Mouse (Mus musculus) heart, postnatal 0 days (tissue): ENCODE measurements around the gene Cop1. TPM values are rescaled to one million over a fixed set of nuclear protein-coding genes. Genes with fewer than 3 reads are reported as not detected.

Source experiments
- ATAC-seq: fragments of 200-750 bp; cut with Nextera tagmentation; 2 replicates; pipeline ENCODE4 v1.8.0; 2017; ENCODE audit warnings: low read depth, moderate number of reproducible peaks, moderate library complexity; ENCODE audit not compliant: insufficient read depth
- DNase-seq: peaks from one replicate; pipeline ENCODE4 v3.0.0-alpha.2; 2016; ENCODE audit warnings: low spot score
- H3K27ac ChIP-seq: fragments of 300-500 bp; sonication (generic); 2 replicates; pipeline ENCODE4 v1.5.1; 2014; ENCODE audit warnings: low read depth, mild to moderate bottlenecking
- H3K27me3 ChIP-seq: fragments of 300-500 bp; sonication (generic); 2 replicates; pipeline ENCODE4 v1.6.1; 2014; ENCODE audit warnings: low read length, mixed read lengths; ENCODE audit not compliant: control insufficient read depth, insufficient read depth
- H3K36me3 ChIP-seq: fragments of 300-500 bp; sonication (generic); replicated peaks from 2 replicates; pipeline ENCODE4 v1.6.1; 2014; ENCODE audit warnings: low read length, mixed read lengths; ENCODE audit not compliant: control insufficient read depth, insufficient read depth
- H3K4me1 ChIP-seq: fragments of 300-500 bp; sonication (generic); 2 replicates; pipeline ENCODE4 v1.6.1; 2014; ENCODE audit warnings: antibody characterized with exemption; ENCODE audit not compliant: control insufficient read depth, insufficient read depth
- H3K4me2 ChIP-seq: fragments of 300-500 bp; sonication (generic); 2 replicates; pipeline ENCODE4 v1.6.1; 2014; ENCODE audit warnings: low read depth, mild to moderate bottlenecking, low read length, moderate library complexity
- H3K4me3 ChIP-seq: fragments of 300-500 bp; sonication (generic); 2 replicates; pipeline ENCODE4 v1.5.1; 2014; ENCODE audit warnings: low read depth, low read length
- H3K9ac ChIP-seq: fragments of 300-500 bp; sonication (generic); replicated peaks from 2 replicates; pipeline ENCODE4 v1.6.1; 2014; ENCODE audit warnings: low read depth, low read length, mixed read lengths
- H3K9me3 ChIP-seq: fragments of 300-500 bp; sonication (generic); replicated peaks from 2 replicates; pipeline ENCODE4 v1.6.1; 2016; ENCODE audit warnings: low read length; ENCODE audit not compliant: control insufficient read depth
- CTCF ChIP-seq: IDR thresholded peaks from 2 replicates; pipeline ENCODE4 v1.5.1; 2016; ENCODE audit warnings: antibody characterized with exemption, control low read depth, low read depth
- EP300 ChIP-seq: IDR thresholded peaks from 2 replicates; pipeline ENCODE4 v1.6.1; 2016; ENCODE audit warnings: antibody characterized with exemption, low read depth
- WGBS: fragments of 180-500 bp; shearing (Covaris S2); extraction: QIAGEN DNeasy Blood & Tissue Kit; methylation state at CpG from one replicate; pipeline ENCODE4 v1.1.7; 2014; 5-methylcytosine and 5-hydroxymethylcytosine counted together
- polyA plus RNA-seq: library from polyadenylated mRNA; unstranded; fragments of >200 nt; fragmentation: Nextera tagmentation; extraction: Ambion mirVana; gene quantifications from 2 replicates; pipeline ENCODE4 v1.2.1, GENCODE M21; 2015
- total RNA-seq: library from RNA; depleted of rRNA; stranded (reverse); fragments of >200 nt; gene quantifications from 2 replicates; pipeline ENCODE4 v1.2.3, GENCODE M21; 2014; ENCODE audit warnings: low replicate concordance

Cop1 gene
- total and polyA plus RNA-seq, 2 experiments from 2014 or later: 32.1 to 139 TPM

- H3K27ac ChIP-seq: no peak overlapping the region
- H3K36me3 ChIP-seq: peaks cover 6% of the 10 kb centered on the region; the same call in 1 of the 2 replicates
- no peaks in the 10 kb centered on the region for H3K27me3 ChIP-seq
- TF ChIP-seq EP300: no peak
- no peak for TF ChIP-seq CTCF
- ATAC-seq (no peak), DNase-seq (no peak)
- no peak overlapping the region for H3K4me3 ChIP-seq
- H3K4me1 ChIP-seq: peaks cover 26% of the 10 kb centered on the region; the same call in 1 of the 2 replicates
- no peaks in the 10 kb centered on the region for H3K9me3 ChIP-seq
- no peak overlapping the region for H3K4me2 ChIP-seq
- H3K9ac ChIP-seq: no peak overlapping the region
- 28% methylated on average over 2 of the region's 2 CpGs for WGBS
These were observed 3.6 kb downstream of the Cop1 start for GRCm38 (mm10) chr1:159235674-159236073.

GRCm38 (mm10) chr1:159238147-159238546, 6.0 kb downstream of the Cop1 start:
- H3K4me2 ChIP-seq: no peak overlapping the region
- H3K4me3 ChIP-seq: no peak overlapping the region
- peaks cover 10% of the 10 kb centered on the region; the same call in 1 of the 2 replicates for H3K36me3 ChIP-seq
- WGBS: 44% methylated on average over 6 of the region's 6 CpGs
- peaks cover 26% of the 10 kb centered on the region; the same call in 1 of the 2 replicates for H3K4me1 ChIP-seq
- H3K27me3 ChIP-seq: no peaks in the 10 kb centered on the region
- no peak overlapping the region for H3K27ac ChIP-seq
- H3K9me3 ChIP-seq: no peaks in the 10 kb centered on the region
- DNase-seq: no peak
- no peak for ATAC-seq
- TF ChIP-seq EP300 (no peak), CTCF (no peak)
- no peak overlapping the region for H3K9ac ChIP-seq

DNA sequence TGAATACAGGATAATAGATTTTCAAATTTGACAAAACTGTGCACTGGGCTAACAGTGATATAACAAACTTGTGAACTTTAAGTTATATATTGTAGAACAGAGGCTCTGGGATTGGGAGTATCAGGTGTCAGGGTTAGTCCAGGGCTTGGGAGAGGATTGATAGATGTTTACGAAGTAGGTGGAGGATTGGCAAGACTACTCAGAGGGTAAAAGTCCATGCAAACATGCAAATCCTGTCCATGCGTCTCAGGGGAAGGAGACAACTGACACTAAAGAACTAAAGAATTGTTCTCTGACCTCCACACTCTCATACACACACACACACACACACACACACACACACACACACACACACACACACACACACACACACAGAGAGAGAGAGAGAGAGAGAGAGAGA, 18.2 kb downstream of the Cop1 start:
- Histone ChIP-seq H3K4me1 (no peaks in the 10 kb centered on the region), H3K4me2 (no peak overlapping the region), H3K4me3 (no peak overlapping the region), H3K27ac (no peak overlapping the region), H3K9ac (no peak overlapping the region), H3K9me3 (no peaks in the 10 kb centered on the region), H3K36me3 (peaks cover 27% of the 10 kb centered on the region), H3K27me3 (no peaks in the 10 kb centered on the region)
- TF ChIP-seq EP300 (no peak), CTCF (no peak)
- DNase-seq (no peak), ATAC-seq (no peak)
- WGBS: 82% methylated on average over 2 of the region's 2 CpGs

- no peak for TF ChIP-seq EP300
- TF ChIP-seq CTCF: no peak
- Histone ChIP-seq H3K9me3 (no peaks in the 10 kb centered on the region), H3K27me3 (no peaks in the 10 kb centered on the region), H3K27ac (no peak overlapping the region), H3K4me2 (no peak overlapping the region), H3K4me3 (no peak overlapping the region), H3K36me3 (peaks cover 26% of the 10 kb centered on the region), H3K4me1 (no peaks in the 10 kb centered on the region), H3K9ac (no peak overlapping the region)
- DNase-seq: no peak
- ATAC-seq: no peak
- WGBS: 66% methylated on average over 2 of the region's 2 CpGs
These were observed 21.0 kb downstream of the Cop1 start for GRCm38 (mm10) chr1:159253078-159253477.

GRCm38 (mm10) chr1:159254906-159255685, 23.0 kb downstream of the Cop1 start:
- ATAC-seq: no peak
- Histone ChIP-seq H3K4me1 (no peaks in the 10 kb centered on the region), H3K4me2 (no peak overlapping the region), H3K36me3 (peaks cover 33% of the 10 kb centered on the region), H3K27me3 (no peaks in the 10 kb centered on the region), H3K4me3 (no peak overlapping the region), H3K27ac (no peak overlapping the region), H3K9me3 (no peaks in the 10 kb centered on the region), H3K9ac (no peak overlapping the region)
- WGBS: 70% methylated on average over 5 of the region's 5 CpGs
- TF ChIP-seq EP300 (no peak), CTCF (no peak)
- DNase-seq: no peak
